Mouse (Mus musculus) hindbrain, embryonic 14.5 days (tissue): ENCODE results near the gene Coasy. TPM values are rescaled to one million over a fixed set of nuclear protein-coding genes. Genes with fewer than 3 reads are reported as not detected.

ENCODE experiments used
- ATAC-seq: fragments of 200-750 bp; cut with Nextera tagmentation; 2 replicates; pipeline ENCODE4 v1.8.0; 2017; ENCODE audit warnings: moderate number of reproducible peaks, mild to moderate bottlenecking, moderate TSS enrichment, moderate library complexity; ENCODE audit not compliant: low FRiP score
- DNase-seq: peaks from one replicate; pipeline ENCODE4 v3.0.0-alpha.2; 2015; ENCODE audit warnings: low spot score
- H3K27ac ChIP-seq: fragments of 300-500 bp; sonication (generic); 2 replicates; pipeline ENCODE4 v1.5.1; 2014; ENCODE audit warnings: mild to moderate bottlenecking, moderate library complexity
- H3K27me3 ChIP-seq: fragments of 300-500 bp; sonication (generic); 2 replicates; pipeline ENCODE4 v1.6.1; 2014; ENCODE audit warnings: mild to moderate bottlenecking, low read length, mixed read lengths; ENCODE audit not compliant: control insufficient read depth, insufficient read depth
- H3K36me3 ChIP-seq: fragments of 300-500 bp; sonication (generic); replicated peaks from 2 replicates; pipeline ENCODE4 v1.6.1; 2014; ENCODE audit not compliant: control insufficient read depth, insufficient read depth
- H3K4me1 ChIP-seq: fragments of 300-500 bp; sonication (generic); replicated peaks from 2 replicates; pipeline ENCODE4 v1.6.1; 2014; ENCODE audit warnings: antibody characterized with exemption, low read length, mixed read lengths; ENCODE audit not compliant: control insufficient read depth, insufficient read depth
- H3K4me2 ChIP-seq: fragments of 300-500 bp; sonication (generic); replicated peaks from 2 replicates; pipeline ENCODE4 v1.6.1; 2014; ENCODE audit warnings: mild to moderate bottlenecking, moderate library complexity
- H3K4me3 ChIP-seq: fragments of 300-500 bp; sonication (generic); replicated peaks from 2 replicates; pipeline ENCODE4 v1.5.1; 2014; ENCODE audit warnings: mild to moderate bottlenecking, low read length
- H3K9ac ChIP-seq: fragments of 300-500 bp; sonication (generic); 2 replicates; pipeline ENCODE4 v1.6.1; 2014
- H3K9me3 ChIP-seq: fragments of 300-500 bp; sonication (generic); 2 replicates; pipeline ENCODE4 v1.6.1; 2016; ENCODE audit warnings: low read length; ENCODE audit not compliant: control insufficient read depth
- WGBS: fragments of 180-500 bp; shearing (Covaris S2); extraction: QIAGEN DNeasy Blood & Tissue Kit; methylation state at CpG from one replicate; pipeline ENCODE4 v1.1.7; 2014; 5-methylcytosine and 5-hydroxymethylcytosine counted together
- polyA plus RNA-seq: library from polyadenylated mRNA; unstranded; fragments of >200 nt; fragmentation: Nextera tagmentation; extraction: Ambion mirVana; gene quantifications from 2 replicates; pipeline ENCODE4 v1.2.1, GENCODE M21; 2014

Gene Coasy
- polyA plus RNA-seq, 1 experiment from 2014 or later = 37.2 TPM

GRCm38 (mm10) chr11:101084811-101085210 is 2.4 kb downstream of the Coasy start:
- H3K27me3 ChIP-seq = peaks cover 16% of the 10 kb centered on the region
- H3K4me1 ChIP-seq = peaks cover 34% of the 10 kb centered on the region
- no peak for DNase-seq
- H3K9me3 ChIP-seq = no peaks in the 10 kb centered on the region
- H3K27ac ChIP-seq = no peak overlapping the region
- H3K4me3 ChIP-seq = no peak overlapping the region
- no peak overlapping the region for H3K4me2 ChIP-seq
- H3K36me3 ChIP-seq = peaks cover 22% of the 10 kb centered on the region
- ATAC-seq = no peak
- WGBS = 95% methylated on average over 12 of the region's 12 CpGs
- no peak overlapping the region for H3K9ac ChIP-seq

- H3K27me3 ChIP-seq = peaks cover 7% of the 10 kb centered on the region; the same call in 1 of the 2 replicates
- H3K4me1 ChIP-seq = peaks cover 34% of the 10 kb centered on the region
- 91% methylated on average over 18 of the region's 18 CpGs for WGBS
- peaks cover 32% of the 10 kb centered on the region for H3K36me3 ChIP-seq
- ATAC-seq (no peak), DNase-seq (no peak)
- no peak overlapping the region; the same call in 1 of the 2 replicates for H3K4me2 ChIP-seq
- peak overlapping the region; percentile 90; the same call in 1 of the 2 replicates for H3K9ac ChIP-seq
- H3K27ac ChIP-seq = peak overlapping the region; percentile 70; the same call in 1 of the 2 replicates
- no peak overlapping the region for H3K4me3 ChIP-seq
- no peaks in the 10 kb centered on the region for H3K9me3 ChIP-seq
These were observed 3.4 kb downstream of the Coasy start for GRCm38 (mm10) chr11:101085617-101086322.

- H3K27me3 ChIP-seq = peaks cover 1% of the 10 kb centered on the region; the same call in 1 of the 2 replicates
- H3K9ac ChIP-seq = peak overlapping the region; percentile 90
- peak overlapping the region; percentile 76 for H3K4me2 ChIP-seq
- DNase-seq (no peak), ATAC-seq (no peak)
- H3K4me1 ChIP-seq = peaks cover 34% of the 10 kb centered on the region
- H3K27ac ChIP-seq = peak overlapping the region; percentile 70
- H3K9me3 ChIP-seq = no peaks in the 10 kb centered on the region
- peaks cover 37% of the 10 kb centered on the region for H3K36me3 ChIP-seq
- WGBS = 85% methylated on average over 6 of the region's 6 CpGs
- H3K4me3 ChIP-seq = peak overlapping the region; percentile 81; the same call in 1 of the 2 replicates
These were observed 3.9 kb downstream of the Coasy start for GRCm38 (mm10) chr11:101086323-101086674.

- Histone ChIP-seq H3K27me3 (no peaks in the 10 kb centered on the region), H3K4me2 (peak within 1 kb of the TSS; percentile 76), H3K27ac (peak within 1 kb of the TSS; percentile 70), H3K9ac (peak within 1 kb of the TSS; percentile 90), H3K36me3 (peaks cover 44% of the 10 kb centered on the region), H3K9me3 (no peaks in the 10 kb centered on the region), H3K4me3 (peak within 1 kb of the TSS; percentile 81), H3K4me1 (peaks cover 27% of the 10 kb centered on the region)
- DNase-seq (peak; percentile 93), ATAC-seq (peak; percentile 86)
- WGBS = 2% methylated on average over 52 of the region's 52 CpGs
These were observed 4.7 kb downstream of the Coasy start, which contains the start of gene Mlx for GRCm38 (mm10) chr11:101086756-101087681. Gene Mlx (plus strand): TSS chr11:101087277.

DNA sequence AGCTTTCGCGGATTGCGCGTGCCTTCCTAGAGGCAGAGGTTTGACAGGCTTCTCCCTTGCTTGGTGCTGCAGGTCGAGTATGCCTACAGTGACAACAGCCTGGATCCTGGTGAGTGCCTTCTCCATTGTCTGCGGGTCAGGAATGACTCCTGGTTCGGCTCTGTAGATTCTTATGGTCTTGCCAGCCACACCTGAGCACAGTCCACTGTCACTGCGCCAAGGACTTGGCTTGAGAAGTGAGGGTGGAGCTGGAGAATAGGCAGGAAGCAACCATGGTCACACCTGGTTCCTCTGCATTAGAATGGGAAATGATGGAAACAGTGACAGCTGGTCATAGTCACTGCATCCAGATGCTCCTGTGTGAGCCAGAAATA is 5.3 kb downstream of the Coasy start:
- Histone ChIP-seq H3K9me3 (no peaks in the 10 kb centered on the region), H3K4me2 (peak overlapping the region; percentile 76), H3K27ac (peak overlapping the region; percentile 70), H3K27me3 (no peaks in the 10 kb centered on the region), H3K36me3 (peaks cover 51% of the 10 kb centered on the region), H3K9ac (peak overlapping the region; percentile 90), H3K4me3 (peak overlapping the region; percentile 81), H3K4me1 (peaks cover 27% of the 10 kb centered on the region)
- ATAC-seq (no peak), DNase-seq (no peak)
- WGBS = 11% methylated on average over 8 of the region's 8 CpGs

- ATAC-seq = no peak
- DNase-seq = no peak
- Histone ChIP-seq H3K4me2 (no peak overlapping the region), H3K9me3 (no peaks in the 10 kb centered on the region), H3K27me3 (no peaks in the 10 kb centered on the region), H3K4me3 (no peak overlapping the region), H3K36me3 (peaks cover 63% of the 10 kb centered on the region), H3K27ac (no peak overlapping the region), H3K9ac (no peak overlapping the region), H3K4me1 (peaks cover 23% of the 10 kb centered on the region)
- 81% methylated on average over 1 of the region's 1 CpGs for WGBS
These were observed 7.6 kb downstream of the Coasy start for GRCm38 (mm10) chr11:101089931-101090330.

- H3K4me2 ChIP-seq = peak overlapping the region; percentile 69
These were observed 12.6 kb downstream of the Coasy start for GRCm38 (mm10) chr11:101094930-101095313.

DNA sequence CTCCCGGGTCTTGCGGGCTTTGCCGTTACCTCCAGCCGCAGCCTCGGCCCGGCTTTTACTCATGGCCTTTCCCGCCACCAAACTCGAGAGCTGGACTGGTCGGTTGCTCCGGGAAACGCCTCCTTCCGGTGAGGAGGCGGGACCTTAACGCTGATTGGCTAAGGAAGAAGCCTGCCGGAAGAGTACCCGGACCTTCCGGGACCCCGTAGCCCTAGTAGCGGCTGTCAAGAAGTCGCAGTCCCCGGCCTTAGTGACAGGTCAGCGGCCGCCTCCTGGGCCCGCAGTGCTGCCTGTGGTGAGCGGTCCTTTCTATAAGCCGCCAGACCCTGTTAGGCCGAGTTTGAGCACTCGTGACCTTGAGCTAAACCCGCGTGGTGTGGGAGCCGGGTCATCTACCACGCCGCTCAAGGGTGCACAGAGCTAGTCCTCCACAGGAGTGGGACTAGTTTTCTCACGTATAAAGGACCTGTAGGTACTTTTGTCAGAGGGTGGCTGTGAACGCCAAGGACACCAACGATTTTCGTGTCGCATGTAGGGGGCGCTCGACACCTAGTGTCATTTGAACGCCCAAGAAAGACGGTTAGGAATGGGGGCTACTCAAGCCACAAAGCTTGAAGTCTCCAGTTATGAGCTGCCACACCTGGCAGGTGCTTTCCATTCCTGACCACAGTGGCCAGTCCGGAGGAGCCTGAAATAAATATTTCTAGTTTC is 13.1 kb downstream of the Coasy start, which contains the start of gene Psmc3ip:
Gene Psmc3ip, minus strand, starts transcription at position 123 of the 711 bp plus-strand sequence.
- ATAC-seq (peak; percentile 97), DNase-seq (peak; percentile 96)
- peak within 1 kb of the TSS; percentile 55 for H3K4me3 ChIP-seq
- WGBS = 1% methylated on average over 43 of the region's 43 CpGs
- H3K36me3 ChIP-seq = peaks cover 77% of the 10 kb centered on the region
- peak within 1 kb of the TSS; percentile 69 for H3K4me2 ChIP-seq
- peaks cover 6% of the 10 kb centered on the region for H3K4me1 ChIP-seq
- peak within 1 kb of the TSS; percentile 87 for H3K27ac ChIP-seq
- H3K9ac ChIP-seq = peak within 1 kb of the TSS; percentile 60
- H3K9me3 ChIP-seq = no peaks in the 10 kb centered on the region
- H3K27me3 ChIP-seq = no peaks in the 10 kb centered on the region

More at GRCm38 (mm10) chr11:101094930-101095313, 12.6 kb downstream of the Coasy start:
- Histone ChIP-seq H3K9ac (peak overlapping the region; percentile 60), H3K9me3 (no peaks in the 10 kb centered on the region), H3K36me3 (peaks cover 77% of the 10 kb centered on the region), H3K27ac (no peak overlapping the region; the same call in 1 of the 2 replicates), H3K27me3 (no peaks in the 10 kb centered on the region), H3K4me1 (peaks cover 6% of the 10 kb centered on the region), H3K4me3 (peak overlapping the region; percentile 55)
- peak; percentile 39 for ATAC-seq
- WGBS = under 1% methylated on average over 18 of the region's 18 CpGs
- DNase-seq = no peak
